In the genomic region with DNA sequence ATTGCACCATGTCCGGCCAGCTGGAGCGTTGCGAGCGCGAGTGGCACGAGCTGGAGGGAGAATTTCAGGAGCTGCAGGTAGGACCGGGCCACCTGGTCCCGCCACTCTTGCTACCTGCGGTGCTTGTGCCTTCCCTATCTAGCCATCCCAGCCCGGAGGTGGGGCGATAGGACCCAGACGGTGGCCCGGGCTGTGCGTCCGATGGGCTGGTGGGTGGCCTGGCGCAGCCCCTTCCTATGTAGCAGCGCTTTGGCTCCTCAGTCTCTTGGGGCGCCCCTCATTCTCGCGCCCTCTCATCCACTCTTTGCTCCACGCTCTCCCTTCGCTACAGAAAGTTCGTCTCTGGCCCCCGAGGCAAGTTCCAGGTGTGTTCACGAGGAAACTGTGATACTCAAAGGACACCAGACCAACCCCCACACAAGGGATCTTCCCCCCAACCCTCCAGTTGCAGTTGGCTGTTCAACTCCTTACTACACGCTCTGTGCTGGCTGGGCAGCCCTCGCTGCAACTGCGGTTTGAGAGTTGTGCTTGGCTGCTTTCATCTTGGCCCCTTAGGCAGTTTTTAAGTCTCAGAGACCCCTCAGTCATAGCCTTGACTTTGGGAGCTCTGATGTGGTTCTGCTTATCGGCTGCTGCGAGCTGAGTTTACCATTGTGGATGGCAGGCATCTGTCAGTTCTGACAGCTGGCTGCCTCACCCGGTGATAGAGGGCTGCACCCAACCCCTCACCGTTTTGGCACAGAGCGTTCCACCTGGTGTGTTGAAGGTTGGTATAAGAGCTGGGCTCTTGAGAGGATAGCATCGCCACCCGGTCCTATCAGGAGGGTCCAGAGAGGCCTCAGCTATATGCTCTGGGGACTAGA, we compare ENCODE assay signal across 8 mouse cellular contexts. TPM values are rescaled to one million over a fixed set of nuclear protein-coding genes. Genes with fewer than 3 reads are reported as not detected.
DNase-seq lines count a peak whose midpoint lies in the region; ATAC-seq and TF ChIP-seq lines count a peak whose summit lies in the region.

No protein-coding gene starts in this region.

- peak; percentile 68 for DNase-seq in kidney, postnatal 0 days (ENCODE audit: low spot score)
- DNase-seq in kidney, postnatal 10 days, result no peak
- peak; percentile 42 for DNase-seq in T-cell, adult 2 months (ENCODE audit: low spot score)
- DNase-seq in forebrain, embryonic 10.5 days (ENCODE audit: extremely low spot score, low spot score), result no peak
- DNase-seq in urinary bladder, postnatal 10 days (ENCODE audit: low spot score), result no peak
- DNase-seq in left cerebral cortex, postnatal 14 days (ENCODE audit: low spot score in 2 of 2), result no peak

- no peak for TF ChIP-seq CTCF in kidney, postnatal 0 days (IDR thresholded peaks at IDR 0.05; ENCODE audit: low read depth)

- H3K36me3 ChIP-seq in kidney, postnatal 0 days (ENCODE audit: insufficient read depth, low read length), result no peaks in the 10 kb centered on the region
- no peaks in the 10 kb centered on the region for H3K36me3 ChIP-seq in forebrain, embryonic 10.5 days (replicated peaks)
- H3K36me3 ChIP-seq in limb, embryonic 12.5 days, result no peaks in the 10 kb centered on the region
- H3K36me3 ChIP-seq in neural tube, embryonic 15.5 days, result no peaks in the 10 kb centered on the region

- intact Hi-C loops in left cerebral cortex, postnatal 14 days (cut with DNase I), result loop anchor here (5.0 kb wide), 1 partner anchor 36 kb away; no protein-coding TSS in a partner anchor

- peak overlapping the region; percentile 61 for H3K27ac ChIP-seq in kidney, postnatal 0 days
- H3K27ac ChIP-seq in forebrain, embryonic 10.5 days, result peak overlapping the region; percentile 86
- H3K27ac ChIP-seq in limb, embryonic 12.5 days, result peak overlapping the region; percentile 54
- peak overlapping the region; percentile 83 for H3K27ac ChIP-seq in neural tube, embryonic 15.5 days (replicated peaks)

- H3K4me3 ChIP-seq in kidney, postnatal 0 days (replicated peaks; ENCODE audit: low read depth, low read length), result peak overlapping the region; percentile 67
- H3K4me3 ChIP-seq in forebrain, embryonic 10.5 days, result peak overlapping the region; percentile 91
- H3K4me3 ChIP-seq in limb, embryonic 12.5 days (replicated peaks), result peak overlapping the region; percentile 75
- H3K4me3 ChIP-seq in neural tube, embryonic 15.5 days (replicated peaks), result peak overlapping the region; percentile 88

- 2% methylated on average over 35 of the region's 35 CpGs for WGBS in kidney, postnatal 0 days
- 6% methylated on average over 35 of the region's 35 CpGs for WGBS in forebrain, embryonic 10.5 days
- 4% methylated on average over 35 of the region's 35 CpGs for WGBS in limb, embryonic 12.5 days
- 4% methylated on average over 35 of the region's 35 CpGs for WGBS in neural tube, embryonic 15.5 days

- peak overlapping the region; percentile 63 for H3K9ac ChIP-seq in kidney, postnatal 0 days (ENCODE audit: low read depth, low read length)
- H3K9ac ChIP-seq in limb, embryonic 12.5 days (replicated peaks), result peak overlapping the region; percentile 74
- peak overlapping the region; percentile 82 for H3K9ac ChIP-seq in neural tube, embryonic 15.5 days (replicated peaks)

- peak; percentile 73 for ATAC-seq in kidney, postnatal 0 days (replicated peaks; ENCODE audit: low FRiP score, low read depth)
- ATAC-seq in limb, embryonic 12.5 days (ENCODE audit: insufficient number of reproducible peaks, insufficient read depth, low FRiP score, low TSS enrichment, low read depth), result peak; percentile 70
- peak; percentile 91 for ATAC-seq in neural tube, embryonic 15.5 days (ENCODE audit: low FRiP score)

- H3K4me1 ChIP-seq in kidney, postnatal 0 days (replicated peaks; ENCODE audit: insufficient read depth, low read length), result peaks cover 10% of the 10 kb centered on the region; the same call in 1 of the 2 replicates
- H3K4me1 ChIP-seq in forebrain, embryonic 10.5 days, result peaks cover 29% of the 10 kb centered on the region
- H3K4me1 ChIP-seq in limb, embryonic 12.5 days (replicated peaks), result peaks cover 29% of the 10 kb centered on the region
- H3K4me1 ChIP-seq in neural tube, embryonic 15.5 days, result peaks cover 26% of the 10 kb centered on the region

- peak overlapping the region; percentile 96 for H3K4me2 ChIP-seq in kidney, postnatal 0 days (ENCODE audit: low read length)
- H3K4me2 ChIP-seq in limb, embryonic 12.5 days, result peak overlapping the region; percentile 90
- H3K4me2 ChIP-seq in neural tube, embryonic 15.5 days, result peak overlapping the region; percentile 85

- no peaks in the 10 kb centered on the region for H3K27me3 ChIP-seq in kidney, postnatal 0 days (ENCODE audit: insufficient read depth, low read length)
- peaks cover 10% of the 10 kb centered on the region for H3K27me3 ChIP-seq in forebrain, embryonic 10.5 days (ENCODE audit: poor library complexity, severe bottlenecking)
- H3K27me3 ChIP-seq in limb, embryonic 12.5 days, result no peaks in the 10 kb centered on the region
- no peaks in the 10 kb centered on the region for H3K27me3 ChIP-seq in neural tube, embryonic 15.5 days (replicated peaks)

- no peaks in the 10 kb centered on the region; the same call in 1 of the 2 replicates for H3K9me3 ChIP-seq in kidney, postnatal 0 days (replicated peaks; ENCODE audit: low read length)
- peaks cover 3% of the 10 kb centered on the region; the same call in 1 of the 2 replicates for H3K9me3 ChIP-seq in forebrain, embryonic 10.5 days
- H3K9me3 ChIP-seq in limb, embryonic 12.5 days, result 0 out of 2 replicates have a peak, but pooled peaks cover 9% of the 10 kb centered on the region
- no peaks in the 10 kb centered on the region for H3K9me3 ChIP-seq in neural tube, embryonic 15.5 days (replicated peaks)

RNA-seq across cellular contexts. Expression of gene Tmem120b, which starts 8.4 kb away (rescaled TPM):
- 12.5 and 12.6 TPM in 2 replicates for polyA plus RNA-seq in kidney, postnatal 0 days (2015; fragmentation: Nextera tagmentation; extraction: Ambion mirVana)
- 8.3 and 10.4 TPM in 2 replicates for polyA plus RNA-seq in forebrain, embryonic 10.5 days (2016; fragmentation: Nextera tagmentation; extraction: Ambion mirVana)
- 14.1 and 15.9 TPM in 2 replicates for polyA plus RNA-seq in limb, embryonic 12.5 days (2016; fragmentation: Nextera tagmentation; extraction: Ambion mirVana)
- 19.6 and 21.0 TPM in 2 replicates for polyA plus RNA-seq in neural tube, embryonic 15.5 days (2015; fragmentation: Nextera tagmentation; extraction: Ambion mirVana)
- 10 to 100 TPM; 15.8 to 18.8 TPM for total RNA-seq in left cerebral cortex, postnatal 14 days (2021)

RNA-seq across cellular contexts. Expression of gene Morn3, which starts 29.8 kb away (rescaled TPM):
- 0.46 TPM in 1 of 2 replicates, not detected in the other for polyA plus RNA-seq in kidney, postnatal 0 days (2015; fragmentation: Nextera tagmentation; extraction: Ambion mirVana)
- polyA plus RNA-seq in forebrain, embryonic 10.5 days (2016; fragmentation: Nextera tagmentation; extraction: Ambion mirVana), result 0.26 and 0.33 TPM in 2 replicates
- not detected in 2 replicates for polyA plus RNA-seq in limb, embryonic 12.5 days (2016; fragmentation: Nextera tagmentation; extraction: Ambion mirVana)
- polyA plus RNA-seq in neural tube, embryonic 15.5 days (2015; fragmentation: Nextera tagmentation; extraction: Ambion mirVana), result 0.68 TPM in 1 of 2 replicates, not detected in the other
- not detected for total RNA-seq in left cerebral cortex, postnatal 14 days (2021)

RNA-seq across cellular contexts. Expression of gene Rhof, which starts 55.8 kb away (rescaled TPM):
- polyA plus RNA-seq in kidney, postnatal 0 days (2015; fragmentation: Nextera tagmentation; extraction: Ambion mirVana), result 3.2 and 3.3 TPM in 2 replicates
- polyA plus RNA-seq in forebrain, embryonic 10.5 days (2016; fragmentation: Nextera tagmentation; extraction: Ambion mirVana), result 1.2 and 1.5 TPM in 2 replicates
- 2.9 and 3.0 TPM in 2 replicates for polyA plus RNA-seq in limb, embryonic 12.5 days (2016; fragmentation: Nextera tagmentation; extraction: Ambion mirVana)
- 19.2 and 20.9 TPM in 2 replicates for polyA plus RNA-seq in neural tube, embryonic 15.5 days (2015; fragmentation: Nextera tagmentation; extraction: Ambion mirVana)
- total RNA-seq in left cerebral cortex, postnatal 14 days (2021), result 10 to 100 TPM; 54.3 to 56.3 TPM

Comparison
In these comparisons a context has a peak if more than half of its experiments do, and no peak if none do; other contexts are left out.
1. DNase-seq: peak in kidney, postnatal 0 days (single experiment) and T-cell, adult 2 months (single experiment); none in kidney, postnatal 10 days (single experiment), forebrain, embryonic 10.5 days (single experiment), urinary bladder, postnatal 10 days (single experiment) and left cerebral cortex, postnatal 14 days (0 of 2).
2. Peak in every context shown above with its lines, with median percentiles within 50 percentile points of each other: ATAC-seq, H3K27ac ChIP-seq, H3K4me2 ChIP-seq, H3K4me3 ChIP-seq and H3K9ac ChIP-seq.